Mouse (Mus musculus) right cerebral cortex, adult 2 months (tissue): ENCODE measurements around the gene Abcc9.

Experiments used
- DNase-seq, 2 experiments: peaks; one replicate each; pipeline ENCODE4 v3.0.0; 2021 to 2022; ENCODE audit warnings: low spot score in 2 of 2

The Abcc9 gene

DNA sequence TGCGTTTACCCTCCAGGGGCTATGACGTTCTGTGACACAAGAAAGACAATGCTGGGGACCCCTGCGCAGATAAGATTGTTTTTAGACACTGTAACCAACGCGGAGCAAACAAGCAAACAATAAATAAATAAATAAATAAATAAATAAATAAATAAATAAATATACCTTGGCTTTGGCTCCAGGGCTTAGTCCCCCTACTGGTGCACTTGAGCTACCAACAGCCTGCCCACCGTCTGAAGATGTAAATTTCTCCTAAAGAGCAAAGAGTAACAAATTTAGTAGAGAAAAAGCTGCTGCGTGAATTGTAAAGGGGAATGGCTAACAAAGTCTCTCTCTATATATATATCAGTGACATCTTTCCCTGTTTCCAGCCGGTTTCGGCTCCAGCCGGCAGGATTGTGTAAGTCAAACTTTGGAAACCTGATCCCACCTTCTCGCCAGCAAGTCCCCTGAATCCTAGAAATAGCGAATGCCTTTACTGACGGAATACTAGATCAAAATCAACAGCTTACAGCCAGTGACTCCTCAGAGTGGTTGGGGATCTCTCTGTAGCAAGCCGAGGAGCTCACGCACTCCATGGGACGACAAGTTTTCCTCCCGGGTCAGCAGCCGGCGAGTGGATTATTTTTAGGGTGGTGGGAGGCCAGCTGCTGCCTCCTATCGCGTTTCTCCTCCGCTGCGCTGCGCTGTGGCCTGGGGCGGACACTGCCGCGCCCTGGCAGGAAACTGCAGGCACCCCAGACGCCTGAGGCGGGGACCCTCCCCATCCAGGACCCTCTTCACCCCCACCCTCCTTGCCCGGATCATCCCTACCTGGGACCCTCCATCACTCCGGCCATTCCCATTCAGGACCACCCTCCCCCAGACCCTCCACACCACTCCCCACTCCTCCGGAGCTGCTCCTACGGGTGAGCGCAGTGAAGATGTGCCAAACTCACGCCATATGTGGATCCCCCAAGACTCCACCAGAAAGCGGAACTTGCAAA lies at the start of gene Abcc9:
TSS of gene Abcc9 (minus strand) at position 664 of the 986 bp plus-strand sequence.
- DNase-seq: no peak

DNA sequence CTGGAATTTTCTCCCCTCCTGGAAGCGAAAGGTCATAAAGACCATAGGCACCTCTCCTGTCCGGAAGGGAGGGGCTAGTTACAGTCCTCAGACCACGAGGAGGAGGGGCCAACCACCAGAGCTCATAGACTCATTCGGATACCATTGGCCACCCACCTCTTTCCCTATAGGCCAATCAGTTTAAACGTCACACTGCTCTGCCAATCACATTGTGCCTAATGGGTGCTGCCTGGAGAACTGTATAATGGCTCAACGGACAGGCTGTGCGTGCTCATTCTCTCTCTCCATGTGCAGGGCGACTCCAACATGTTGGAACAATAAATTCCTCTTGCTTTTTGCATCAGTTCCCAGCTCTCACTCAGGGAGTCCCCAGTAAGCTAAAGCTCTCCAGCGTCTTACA lies 49.2 kb upstream of the Abcc9 start:
- no peak for DNase-seq

DNA sequence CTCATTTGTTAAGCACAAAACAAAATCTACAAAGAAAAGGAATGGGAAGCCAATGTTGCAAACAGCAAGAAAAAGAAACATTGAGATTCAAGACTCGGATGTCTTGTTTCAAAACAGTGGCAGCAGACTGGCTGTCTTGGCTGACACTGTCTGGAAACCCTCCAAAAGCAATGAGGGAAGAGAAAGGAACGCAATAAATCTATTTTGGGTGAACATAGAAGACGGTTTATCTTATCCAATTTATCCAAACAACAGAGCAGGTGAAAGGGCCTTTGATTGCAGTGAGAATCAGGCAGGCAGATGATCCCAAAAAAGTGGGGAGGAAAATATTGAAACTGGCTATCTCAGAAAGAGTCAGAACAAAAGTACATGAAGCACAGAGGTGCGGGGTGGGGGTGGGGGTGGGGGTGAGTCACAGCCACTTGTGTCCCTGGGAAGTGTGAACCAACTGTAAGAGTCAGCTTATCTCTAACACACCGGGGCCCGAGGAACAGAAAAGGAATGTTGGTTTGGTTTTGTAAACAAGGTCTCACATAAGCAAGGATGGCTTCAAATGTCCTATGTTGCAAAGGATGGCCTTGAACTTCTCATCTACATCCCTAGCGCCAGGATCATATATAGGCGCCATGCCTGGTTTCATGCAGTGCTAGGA lies 46.1 kb upstream of the Abcc9 start:
- no peak for DNase-seq

DNA sequence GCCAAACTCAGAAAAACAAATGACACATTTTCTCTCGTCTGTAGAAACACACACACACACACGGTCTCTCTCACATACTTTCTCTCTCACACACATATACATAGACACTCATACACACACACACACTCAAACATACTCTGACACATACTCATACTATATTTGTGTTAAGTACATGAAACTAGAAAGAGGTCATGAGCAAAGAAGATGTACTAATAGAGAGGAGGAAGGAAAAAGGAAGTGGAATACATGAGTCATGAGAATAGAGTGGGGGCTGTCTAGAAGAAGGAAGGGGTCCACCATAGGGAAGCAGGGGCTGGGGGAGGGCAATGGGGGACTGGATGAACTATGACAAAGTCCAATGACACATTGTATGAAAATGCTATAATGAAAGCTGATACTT lies 45.0 kb upstream of the Abcc9 start:
- no peak for DNase-seq

DNA sequence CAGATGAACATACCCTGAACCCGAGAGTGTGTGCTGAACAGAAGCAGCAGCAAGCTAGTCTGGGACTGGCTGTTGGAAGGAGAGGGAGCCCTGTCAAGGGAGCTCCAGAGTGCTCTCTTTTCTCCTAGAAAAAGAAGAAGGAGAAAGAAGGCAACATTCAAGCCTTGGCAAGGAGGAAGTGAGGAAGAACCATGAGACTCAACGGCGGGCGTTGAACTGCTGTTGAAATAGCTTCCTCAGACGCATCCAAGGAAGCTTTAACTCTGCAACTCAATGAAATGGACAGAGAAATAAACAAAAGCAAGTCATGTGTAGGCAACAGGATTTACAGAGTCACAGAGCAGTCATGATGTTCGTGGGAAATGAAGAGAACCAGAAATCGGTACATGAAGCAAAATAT lies 44.6 kb upstream of the Abcc9 start:
- no peak for DNase-seq

DNA sequence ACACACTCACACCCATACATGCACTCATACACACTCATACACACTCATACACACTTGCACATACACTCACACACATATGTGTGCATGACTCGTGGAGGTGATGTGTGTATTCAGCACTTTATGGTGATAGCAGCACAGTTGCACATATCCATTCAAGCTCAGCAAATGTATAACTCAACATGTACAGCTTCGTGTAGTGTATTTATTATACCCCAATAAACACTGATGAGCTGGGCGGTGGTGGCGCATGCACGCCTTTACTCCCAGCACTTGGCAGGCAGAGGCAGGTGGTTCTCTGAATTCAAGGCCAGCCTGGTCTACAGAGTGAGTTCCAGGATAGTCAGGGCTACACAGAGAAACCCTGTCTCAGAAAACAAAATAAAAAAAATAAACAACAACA lies 43.4 kb upstream of the Abcc9 start:
- DNase-seq: no peak

DNA sequence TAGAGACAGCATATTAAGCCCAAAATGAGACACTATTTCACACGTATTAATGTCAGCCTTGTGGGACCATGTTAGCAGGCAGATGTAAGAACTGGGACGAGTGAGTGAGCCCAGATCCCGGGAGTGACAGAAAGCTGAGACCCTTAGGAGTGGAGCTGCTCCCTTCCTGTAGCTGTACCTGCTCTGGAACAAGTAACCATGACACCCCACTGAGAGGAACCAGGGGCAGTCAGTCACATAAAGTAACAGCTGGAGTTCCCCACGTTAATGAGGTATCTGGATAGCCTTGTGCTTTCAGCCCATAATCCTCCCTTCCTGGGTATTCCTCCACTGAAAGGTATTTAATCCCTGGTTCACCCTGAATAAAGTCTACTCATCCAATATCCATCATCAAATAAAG lies 41.1 kb upstream of the Abcc9 start:
- DNase-seq: no peak

DNA sequence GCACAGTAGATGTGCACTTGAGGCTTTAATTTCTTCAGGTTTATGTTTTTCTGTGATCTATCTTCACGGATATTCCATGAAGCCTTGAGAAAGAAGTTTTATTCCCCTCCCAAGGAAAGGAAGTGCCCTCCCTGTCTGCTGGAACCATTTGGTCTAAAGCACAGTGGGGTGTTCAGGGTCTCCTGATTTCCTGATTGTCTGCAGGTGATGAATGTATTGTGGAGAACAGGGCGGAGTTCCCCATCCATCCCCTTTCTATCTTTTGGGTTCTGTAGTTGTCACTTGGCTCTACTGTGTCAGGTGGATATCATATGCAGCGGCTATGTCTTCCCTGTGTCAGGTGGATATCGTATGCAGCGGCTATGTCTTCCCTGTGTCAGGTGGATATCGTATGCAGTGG lies 39.6 kb upstream of the Abcc9 start:
- DNase-seq: no peak

DNA sequence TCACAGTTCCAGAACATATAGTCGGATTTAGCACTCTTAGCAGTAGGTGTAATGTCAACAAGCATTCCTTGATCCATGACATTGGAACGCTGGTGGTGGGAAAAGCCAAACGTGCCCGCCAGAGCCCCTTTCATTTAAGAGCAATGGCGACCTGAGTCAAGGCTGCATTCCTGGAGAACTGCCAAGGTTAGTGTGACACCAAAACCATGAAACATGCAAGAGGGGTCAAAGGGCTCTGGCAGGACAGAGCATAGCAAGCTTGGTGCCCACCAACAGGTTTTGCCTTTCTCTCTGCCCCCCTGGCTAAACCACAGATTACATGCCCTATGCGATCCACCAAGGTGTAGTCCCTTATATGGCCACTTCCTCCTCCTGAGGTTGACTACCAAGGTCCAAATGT lies 36.5 kb upstream of the Abcc9 start:
- DNase-seq: no peak

DNA sequence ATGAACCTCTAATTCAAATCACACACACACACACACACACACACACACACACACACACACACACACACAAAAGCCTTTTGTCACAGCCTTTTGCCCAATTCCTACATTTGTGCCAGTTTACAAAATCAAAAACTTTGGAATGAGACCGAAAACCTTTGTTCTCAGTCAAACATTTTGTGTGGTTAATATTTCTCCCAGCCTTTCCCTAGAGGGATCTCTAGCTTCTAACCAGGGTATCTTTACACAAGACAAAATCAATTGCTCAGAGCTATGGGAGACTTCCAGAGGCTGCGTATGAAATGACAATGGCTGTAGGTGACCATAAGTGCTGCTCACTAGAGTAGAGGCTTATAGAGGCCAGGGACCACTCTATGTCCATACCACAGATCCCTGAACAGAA lies 36.1 kb upstream of the Abcc9 start:
- DNase-seq: no peak

DNA sequence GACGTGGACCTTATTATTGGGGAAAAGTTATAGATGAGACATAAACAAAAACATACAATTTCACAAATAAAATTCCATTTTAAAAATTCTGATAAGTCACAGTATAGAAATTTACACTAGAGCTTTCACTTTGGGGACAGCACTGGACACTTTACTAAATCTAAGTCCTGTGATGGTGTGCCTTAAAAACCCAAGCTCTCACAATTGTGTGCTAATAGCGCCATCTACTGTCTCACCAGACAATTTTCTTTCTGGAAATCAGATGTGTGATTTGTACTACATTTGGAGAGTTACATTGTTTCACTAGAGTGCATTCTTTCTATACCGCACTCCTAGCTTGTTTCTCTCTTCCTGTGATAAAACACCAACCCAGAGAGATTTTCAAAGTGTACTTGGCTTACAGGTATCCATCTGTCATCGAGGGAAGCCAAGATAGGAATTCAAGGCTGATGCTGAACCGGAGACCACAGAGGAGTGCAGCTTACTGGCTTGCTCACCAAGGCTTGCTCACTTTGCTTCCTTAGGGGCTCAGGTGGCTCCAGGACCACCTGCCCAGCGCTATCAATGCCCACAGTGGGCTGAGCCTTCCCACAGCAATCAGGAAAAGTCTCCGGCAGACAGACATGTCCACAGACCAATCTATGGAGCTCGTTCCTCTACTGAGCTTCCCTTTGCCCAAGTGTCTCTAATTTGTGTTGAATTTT lies 33.3 kb upstream of the Abcc9 start:
- DNase-seq: peak in 1 of 2 experiments; percentile 47

DNA sequence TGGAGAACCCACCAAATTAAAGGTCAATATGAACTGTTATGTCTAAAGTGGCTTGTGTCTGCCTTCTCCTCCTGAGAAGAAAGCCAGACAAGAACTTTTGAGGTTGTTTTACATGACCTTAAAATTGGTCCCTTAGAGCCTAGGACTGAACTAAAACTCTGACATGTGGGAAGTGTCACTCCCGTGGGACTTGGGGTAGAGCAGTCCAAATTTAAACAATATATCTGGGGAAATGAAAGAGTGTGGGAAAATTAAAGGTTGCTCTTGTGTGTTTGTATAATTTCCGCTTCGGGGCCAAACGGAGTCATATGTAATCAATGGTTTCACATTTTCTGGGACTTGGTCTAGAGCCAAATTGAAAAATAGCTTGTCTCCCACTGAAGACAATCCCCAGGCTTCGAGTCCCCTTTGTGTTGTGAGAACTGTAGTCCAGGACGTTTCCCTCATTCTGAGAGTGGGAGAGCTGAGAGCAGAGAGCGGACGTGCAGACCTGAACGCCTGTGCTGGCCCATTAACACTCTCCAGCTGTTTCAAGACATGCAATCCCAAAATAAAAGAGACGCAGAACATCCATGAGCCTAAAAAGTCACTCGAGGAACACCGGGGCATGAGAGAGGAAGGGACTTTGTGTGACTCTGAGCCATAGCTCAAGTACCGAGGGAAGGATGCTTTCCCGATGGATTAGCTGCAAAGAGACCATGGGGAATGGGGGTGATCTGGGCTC lies 30.6 kb upstream of the Abcc9 start:
- no peak for DNase-seq

DNA sequence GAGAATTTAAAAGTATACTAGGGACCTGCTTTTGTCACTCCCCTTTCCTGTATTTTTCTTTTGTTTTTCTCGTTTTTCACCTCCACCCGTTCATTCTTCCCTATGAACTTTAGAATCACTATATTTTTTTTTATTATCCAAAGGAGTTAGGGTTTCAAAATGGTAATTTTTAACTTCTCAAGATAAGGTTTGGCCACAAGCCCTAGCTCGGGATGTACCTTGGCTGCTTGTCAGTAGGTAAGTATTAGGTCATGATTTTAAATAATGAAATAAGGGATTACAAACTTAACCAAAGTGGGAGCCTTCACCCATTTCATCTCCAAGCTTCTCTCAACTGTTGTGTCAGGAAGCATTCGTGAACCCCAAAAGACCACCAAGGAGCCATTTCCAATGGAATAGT lies 23.9 kb upstream of the Abcc9 start:
- DNase-seq: no peak

DNA sequence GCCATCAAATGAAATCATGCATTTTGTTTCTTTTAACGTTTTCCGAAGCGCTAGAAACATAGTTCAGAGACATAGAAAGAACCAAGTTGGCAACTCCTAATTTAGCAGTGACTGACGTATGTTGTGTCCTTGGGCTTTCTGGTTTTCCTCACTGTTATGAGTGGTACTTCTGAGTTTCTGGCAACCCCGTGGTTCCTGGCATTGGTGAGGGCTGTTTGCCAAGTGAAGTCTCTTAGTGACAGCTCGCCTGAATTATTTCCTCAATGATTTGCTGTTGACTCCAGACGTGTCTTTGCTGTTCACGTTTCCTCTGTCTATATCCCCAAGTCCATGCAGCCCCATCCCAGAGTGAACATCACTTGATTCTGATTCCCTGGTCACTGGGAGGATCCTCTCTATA lies 19.6 kb upstream of the Abcc9 start:
- DNase-seq: no peak

DNA sequence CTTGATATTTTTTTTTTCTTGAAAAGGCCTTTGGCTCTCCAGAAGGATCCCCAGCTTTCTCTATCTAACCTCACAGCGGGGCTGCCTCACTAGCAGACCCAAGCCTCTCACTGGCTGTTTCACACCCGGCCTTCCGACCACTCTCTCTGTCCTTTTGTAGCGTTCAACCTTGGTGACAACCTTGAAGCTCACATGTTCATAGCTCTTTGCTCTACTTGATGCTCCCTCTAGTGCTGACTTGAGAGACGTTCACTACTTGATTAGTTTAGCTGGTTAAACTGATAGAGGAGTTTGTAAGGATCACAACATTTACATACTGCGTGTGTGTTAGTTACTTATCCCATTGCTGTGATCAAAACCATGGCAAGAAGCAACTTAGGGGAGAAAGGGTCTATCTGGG lies 18.5 kb upstream of the Abcc9 start:
- no peak for DNase-seq

DNA sequence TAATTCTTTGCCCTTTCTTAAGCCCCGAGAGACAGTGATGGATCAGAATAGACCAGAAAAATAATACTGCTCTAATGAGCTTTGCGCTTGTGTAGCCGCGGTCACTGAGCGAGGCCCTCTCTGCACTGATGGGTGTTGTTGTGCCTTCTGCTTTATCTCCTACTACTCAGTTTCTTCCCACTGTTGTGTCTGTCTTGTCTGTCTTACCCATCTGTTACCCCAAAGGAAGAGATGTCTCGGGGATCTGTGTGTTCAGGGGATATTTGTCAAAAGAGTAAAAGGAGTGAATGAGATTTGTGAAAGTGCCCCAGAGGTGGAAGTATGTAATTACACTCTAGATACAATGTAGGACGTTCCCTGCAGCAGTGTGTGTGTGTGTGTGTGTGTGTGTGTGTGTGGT lies 16.1 kb upstream of the Abcc9 start:
- DNase-seq: no peak

DNA sequence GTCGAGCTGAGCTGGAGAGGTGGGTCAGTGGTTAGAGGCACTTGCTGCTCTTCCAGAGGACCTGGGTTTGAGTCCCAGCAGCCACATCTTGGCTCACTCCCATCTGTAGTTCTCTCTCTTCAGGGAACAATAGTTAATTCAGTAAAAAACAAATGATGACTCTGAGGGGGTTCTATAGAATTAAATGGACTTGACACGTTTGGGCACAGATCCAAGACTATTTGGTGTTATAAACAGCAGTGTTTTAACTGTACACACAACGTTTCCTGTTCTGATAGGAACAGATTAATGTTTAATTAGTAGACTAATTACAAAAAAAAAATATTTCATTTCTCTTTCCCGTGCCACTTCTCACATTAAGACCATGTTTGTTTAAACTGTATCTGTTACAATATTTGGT lies 15.1 kb upstream of the Abcc9 start:
- DNase-seq: no peak

DNA sequence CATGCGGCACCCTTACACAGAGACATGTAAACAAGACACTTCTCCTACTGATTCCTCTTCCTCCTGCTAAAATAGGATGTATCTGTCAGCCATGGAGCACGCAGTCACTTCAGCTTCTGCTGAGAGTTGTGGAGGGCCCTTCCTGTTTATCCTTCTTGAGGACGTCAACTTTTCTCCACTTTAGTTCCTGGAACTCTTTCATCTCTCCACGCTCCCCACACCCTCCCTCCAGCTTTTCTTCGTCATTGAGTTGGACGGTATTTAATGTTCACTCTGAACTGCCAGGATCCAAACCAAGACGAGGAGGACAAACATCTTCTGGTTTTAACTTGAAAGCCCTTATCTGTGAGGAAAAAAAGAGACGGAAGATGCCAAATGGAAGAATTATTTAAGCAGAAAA lies 12.9 kb upstream of the Abcc9 start:
- DNase-seq: no peak

DNA sequence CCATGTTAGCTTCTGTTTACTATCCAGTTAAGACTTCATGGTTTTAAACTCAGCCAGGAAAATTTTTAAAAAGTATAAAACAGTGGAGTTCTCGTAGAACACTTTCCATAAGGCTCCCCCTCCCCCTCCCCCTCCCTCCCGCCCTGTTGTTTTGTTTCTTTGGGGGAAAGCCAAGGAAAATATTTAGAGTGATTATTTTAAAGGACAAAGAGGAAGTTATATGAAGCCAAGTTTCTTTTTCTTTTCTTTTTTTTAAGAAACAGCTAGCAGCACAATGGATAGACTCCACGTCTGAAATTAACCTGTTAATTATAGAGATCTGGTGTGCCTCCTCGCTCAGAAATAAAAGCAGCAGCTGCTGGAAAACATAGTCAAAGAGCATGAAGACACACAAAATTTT lies 9.0 kb upstream of the Abcc9 start:
- no peak for DNase-seq

DNA sequence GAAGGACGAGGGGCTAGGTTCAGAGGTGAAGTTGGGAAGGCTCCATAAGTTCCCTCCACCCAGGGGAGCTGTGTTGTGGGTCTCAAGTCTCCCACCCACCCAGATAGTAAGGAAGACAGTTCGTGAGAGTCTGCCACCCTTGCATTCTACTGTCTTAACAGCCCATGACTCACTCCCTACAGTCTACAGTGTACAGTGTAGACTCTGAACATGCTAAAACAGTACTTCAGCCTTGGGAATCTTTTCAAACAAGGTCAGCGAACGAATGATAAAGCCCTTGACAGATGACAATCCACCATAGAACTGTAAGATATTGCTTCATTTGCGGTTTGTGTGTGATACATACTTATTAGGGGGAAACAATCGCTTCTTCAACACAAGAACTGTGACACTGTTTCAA lies 8.6 kb upstream of the Abcc9 start:
- DNase-seq: no peak

DNA sequence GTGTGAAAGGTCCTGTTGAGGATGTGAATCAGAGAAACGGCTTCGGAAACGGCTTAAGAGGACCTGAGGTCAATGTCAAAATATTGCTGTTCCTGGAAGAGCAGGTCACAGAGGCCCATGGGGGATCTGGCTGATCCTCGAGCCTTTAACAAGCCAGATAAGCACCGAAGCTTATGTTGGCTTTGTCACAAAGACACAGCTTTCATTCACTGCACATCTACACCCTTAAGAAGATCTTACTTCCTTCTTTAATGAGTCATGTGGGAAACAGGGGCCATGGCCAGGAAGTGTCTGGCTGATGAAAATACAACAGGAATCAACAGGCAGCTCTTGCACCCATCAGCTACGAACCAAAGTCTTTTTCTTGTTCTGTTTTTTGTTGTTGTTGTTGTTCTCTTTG lies 6.3 kb upstream of the Abcc9 start:
- no peak for DNase-seq

DNA sequence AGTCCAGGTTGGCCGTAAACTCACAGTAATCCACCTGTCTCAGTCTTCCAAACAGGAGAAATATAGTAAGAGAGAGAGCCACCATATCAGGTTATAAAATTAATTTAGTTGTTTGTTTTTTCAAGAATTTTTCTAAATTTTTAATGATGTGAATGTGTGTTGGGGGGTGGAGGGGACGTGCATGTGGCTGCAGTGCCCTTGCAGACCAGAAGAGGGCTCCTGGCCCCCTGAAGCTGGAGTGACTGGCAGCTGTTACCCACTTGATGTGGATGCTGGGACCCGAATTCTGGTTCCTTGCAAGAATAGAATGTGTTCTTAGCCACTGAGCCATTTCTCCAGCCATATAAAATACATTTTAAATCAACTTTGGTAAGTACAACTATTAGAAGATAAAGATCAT lies 4.6 kb upstream of the Abcc9 start:
- no peak for DNase-seq
